Mouse (Mus musculus) testis, postnatal 10 days (tissue): ENCODE data around the gene Ercc4.

Experiments used
- DNase-seq: peaks from one replicate; pipeline ENCODE4 v3.0.0; 2021; ENCODE audit warnings: low spot score

The Ercc4 gene

GRCm38 (mm10) chr16:13194882-13195281, 85.4 kb downstream of the Ercc4 start:
- no peak for DNase-seq

GRCm38 (mm10) chr16:13196626-13197025, 87.1 kb downstream of the Ercc4 start:
- DNase-seq = no peak

- DNase-seq = no peak
These were observed 87.8 kb downstream of the Ercc4 start for GRCm38 (mm10) chr16:13197293-13197692.

- no peak for DNase-seq
These were observed 89.7 kb downstream of the Ercc4 start for GRCm38 (mm10) chr16:13199204-13199603.
